Mouse (Mus musculus): ENCODE measurements at regions not wholly inside any gene's neighbourhood (a gene's known extent, or its start where the extent isn't known, plus 50 kb on each side); places are given as distances from the start of the nearest gene placed in this dataset.

- Histone ChIP-seq H3K4me1 (ENCODE audit: control insufficient read depth, insufficient read depth, low read length) (no peaks in the 10 kb centered on the region), H3K4me3 (replicated peaks; ENCODE audit: control insufficient read depth, low read depth, low read length) (no peak overlapping the region), H3K27ac (ENCODE audit: control insufficient read depth, insufficient read depth, low read depth, low read length, poor library complexity) (no peak overlapping the region)
- TF ChIP-seq POLR2A (IDR thresholded peaks at IDR 0.05; ENCODE audit: borderline replicate concordance, control insufficient read depth, low read depth, low read length): no peak
- TF ChIP-seq CTCF (IDR thresholded peaks at IDR 0.05; ENCODE audit: control insufficient read depth, insufficient read depth, low read length): no peak
These were observed 103.9 kb upstream of the Cmc1 start for GRCm38 (mm10) chr9:118253829-118254228.

GRCm38 (mm10) chr9:118255200-118255733, 105.3 kb upstream of the Cmc1 start:
- TF ChIP-seq POLR2A (IDR thresholded peaks at IDR 0.05; ENCODE audit: borderline replicate concordance, control insufficient read depth, low read depth, low read length) (no peak), CTCF (IDR thresholded peaks at IDR 0.05; ENCODE audit: control insufficient read depth, insufficient read depth, low read length) (no peak)
- H3K4me3 ChIP-seq (replicated peaks; ENCODE audit: control insufficient read depth, low read depth, low read length): no peak overlapping the region
- no peak overlapping the region for H3K27ac ChIP-seq (ENCODE audit: control insufficient read depth, insufficient read depth, low read depth, low read length, poor library complexity)
- no peaks in the 10 kb centered on the region for H3K4me1 ChIP-seq (ENCODE audit: control insufficient read depth, insufficient read depth, low read length)
- WGBS: 63% methylated on average over 9 of the region's 9 CpGs

GRCm38 (mm10) chr9:118255751-118256266, 105.8 kb upstream of the Cmc1 start:
- TF ChIP-seq CTCF (IDR thresholded peaks at IDR 0.05; ENCODE audit: control insufficient read depth, insufficient read depth, low read length) (no peak), POLR2A (IDR thresholded peaks at IDR 0.05; ENCODE audit: borderline replicate concordance, control insufficient read depth, low read depth, low read length) (no peak)
- WGBS: 62% methylated on average over 11 of the region's 11 CpGs
- no peak overlapping the region for H3K4me3 ChIP-seq (replicated peaks; ENCODE audit: control insufficient read depth, low read depth, low read length)
- no peaks in the 10 kb centered on the region for H3K4me1 ChIP-seq (ENCODE audit: control insufficient read depth, insufficient read depth, low read length)
- no peak overlapping the region for H3K27ac ChIP-seq (ENCODE audit: control insufficient read depth, insufficient read depth, low read depth, low read length, poor library complexity)

- Histone ChIP-seq H3K27ac (ENCODE audit: control insufficient read depth, insufficient read depth, low read depth, low read length, poor library complexity) (no peak overlapping the region), H3K4me3 (replicated peaks; ENCODE audit: control insufficient read depth, low read depth, low read length) (no peak overlapping the region), H3K4me1 (ENCODE audit: control insufficient read depth, insufficient read depth, low read length) (no peaks in the 10 kb centered on the region)
- TF ChIP-seq CTCF (IDR thresholded peaks at IDR 0.05; ENCODE audit: control insufficient read depth, insufficient read depth, low read length) (no peak), POLR2A (IDR thresholded peaks at IDR 0.05; ENCODE audit: borderline replicate concordance, control insufficient read depth, low read depth, low read length) (no peak)
- 69% methylated on average over 5 of the region's 5 CpGs for WGBS
These were observed 116.3 kb upstream of the Cmc1 start for GRCm38 (mm10) chr9:118266298-118266697.

GRCm38 (mm10) chr9:118271681-118272080, 121.7 kb upstream of the Cmc1 start:
- Histone ChIP-seq H3K4me3 (replicated peaks; ENCODE audit: control insufficient read depth, low read depth, low read length) (no peak overlapping the region), H3K27ac (ENCODE audit: control insufficient read depth, insufficient read depth, low read depth, low read length, poor library complexity) (no peak overlapping the region), H3K4me1 (ENCODE audit: control insufficient read depth, insufficient read depth, low read length) (peaks cover 2% of the 10 kb centered on the region; the same call in 1 of the 2 replicates)
- no peak for TF ChIP-seq CTCF (IDR thresholded peaks at IDR 0.05; ENCODE audit: control insufficient read depth, insufficient read depth, low read length)
- no peak for TF ChIP-seq POLR2A (IDR thresholded peaks at IDR 0.05; ENCODE audit: borderline replicate concordance, control insufficient read depth, low read depth, low read length)
- 81% methylated on average over 12 of the region's 12 CpGs for WGBS

GRCm38 (mm10) chr9:118272713-118273407, 122.9 kb upstream of the Cmc1 start:
- no peak for TF ChIP-seq CTCF (IDR thresholded peaks at IDR 0.05; ENCODE audit: control insufficient read depth, insufficient read depth, low read length)
- TF ChIP-seq POLR2A (IDR thresholded peaks at IDR 0.05; ENCODE audit: borderline replicate concordance, control insufficient read depth, low read depth, low read length): no peak
- 35% methylated on average over 11 of the region's 11 CpGs for WGBS
- H3K4me3 ChIP-seq (replicated peaks; ENCODE audit: control insufficient read depth, low read depth, low read length): no peak overlapping the region

GRCm38 (mm10) chr9:118285481-118285880, 135.5 kb upstream of the Cmc1 start:
- Histone ChIP-seq H3K4me1 (ENCODE audit: control insufficient read depth, insufficient read depth, low read length) (no peaks in the 10 kb centered on the region; the same call in 1 of the 2 replicates), H3K4me3 (replicated peaks; ENCODE audit: control insufficient read depth, low read depth, low read length) (no peak overlapping the region), H3K27ac (ENCODE audit: control insufficient read depth, insufficient read depth, low read depth, low read length, poor library complexity) (no peak overlapping the region)
- 63% methylated on average over 3 of the region's 3 CpGs for WGBS
- TF ChIP-seq CTCF (IDR thresholded peaks at IDR 0.05; ENCODE audit: control insufficient read depth, insufficient read depth, low read length) (no peak), POLR2A (IDR thresholded peaks at IDR 0.05; ENCODE audit: borderline replicate concordance, control insufficient read depth, low read depth, low read length) (no peak)

More at GRCm38 (mm10) chr9:118272713-118273407, 122.9 kb upstream of the Cmc1 start:
- H3K4me1 ChIP-seq (ENCODE audit: control insufficient read depth, insufficient read depth, low read length): peaks cover 2% of the 10 kb centered on the region; the same call in 1 of the 2 replicates
- no peak overlapping the region for H3K27ac ChIP-seq (ENCODE audit: control insufficient read depth, insufficient read depth, low read depth, low read length, poor library complexity)

GRCm38 (mm10) chr9:118287606-118288005, 137.6 kb upstream of the Cmc1 start:
- no peak for TF ChIP-seq CTCF (IDR thresholded peaks at IDR 0.05; ENCODE audit: control insufficient read depth, insufficient read depth, low read length)
- no peak for TF ChIP-seq POLR2A (IDR thresholded peaks at IDR 0.05; ENCODE audit: borderline replicate concordance, control insufficient read depth, low read depth, low read length)

More at GRCm38 (mm10) chr9:118287606-118288005, 137.6 kb upstream of the Cmc1 start:
- 83% methylated on average over 9 of the region's 9 CpGs for WGBS
- Histone ChIP-seq H3K4me1 (ENCODE audit: control insufficient read depth, insufficient read depth, low read length) (no peaks in the 10 kb centered on the region; the same call in 1 of the 2 replicates), H3K27ac (ENCODE audit: control insufficient read depth, insufficient read depth, low read depth, low read length, poor library complexity) (no peak overlapping the region), H3K4me3 (replicated peaks; ENCODE audit: control insufficient read depth, low read depth, low read length) (no peak overlapping the region)

Data from bone marrow, adult 2 months (tissue).